Mouse (Mus musculus): ENCODE measurements at regions not wholly inside any gene's neighbourhood (a gene's known extent, or its start where the extent isn't known, plus 50 kb on each side); places are given as distances from the start of the nearest gene placed in this dataset.
"Not testable (repeated sequence)": the region's sequence is repeated elsewhere in the genome, so short reads cannot be mapped to it uniquely, and the experiment has no call there.

DNA sequence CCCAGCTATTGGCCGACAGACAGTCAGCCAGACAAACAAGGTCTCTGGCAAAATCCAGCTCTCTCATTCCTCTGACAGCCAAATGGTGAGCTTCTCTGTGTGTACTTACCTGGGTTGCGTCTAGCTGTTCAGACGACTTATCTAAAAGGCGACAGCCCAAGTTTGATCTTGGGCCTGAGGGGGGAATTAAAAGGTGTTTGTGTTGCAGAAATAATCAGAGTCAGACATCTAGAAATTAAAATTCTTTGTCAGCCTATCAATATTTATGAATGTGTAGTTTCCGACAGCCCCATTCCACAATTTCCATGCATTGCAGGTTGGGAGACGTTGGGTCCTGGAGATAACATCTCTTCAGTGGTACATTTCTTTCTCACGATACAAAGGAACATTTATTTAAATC lies 128.9 kb upstream of the Nudt7 start:
- no peak for DNase-seq (ENCODE audit: low spot score)
- ATAC-seq (ENCODE audit: extremely low read depth, insufficient number of reproducible peaks, low FRiP score, poor library complexity, severe bottlenecking): no peak

GRCm38 (mm10) chr8:114006587-114006986 lies 126.8 kb upstream of the Nudt7 start:
- H3K4me1 ChIP-seq (ENCODE audit: insufficient read depth, low read depth, low read length): no peaks in the 10 kb centered on the region
- no peak for DNase-seq (ENCODE audit: low spot score)
- H3K27me3 ChIP-seq (ENCODE audit: insufficient read depth, low read length): no peaks in the 10 kb centered on the region
- H3K9me3 ChIP-seq (replicated peaks): peaks cover 45% of the 10 kb centered on the region
- ATAC-seq (ENCODE audit: extremely low read depth, insufficient number of reproducible peaks, low FRiP score, poor library complexity, severe bottlenecking): no peak
- TF ChIP-seq TAL1 (conservative IDR thresholded peaks at IDR 0.05; ENCODE audit: low read depth, low read length) (no peak), CTCF (IDR thresholded peaks at IDR 0.05; ENCODE audit: low read depth, low read length) (no peak), POLR2AphosphoS5 (IDR thresholded peaks at IDR 0.05; ENCODE audit: insufficient replicate concordance, low read depth, low read length) (no peak), GATA1 (IDR thresholded peaks at IDR 0.05; ENCODE audit: borderline replicate concordance, low read length) (no peak), GATA2 (IDR thresholded peaks at IDR 0.05; ENCODE audit: borderline replicate concordance, low read depth, low read length) (no peak)
- no peaks in the 10 kb centered on the region for H3K36me3 ChIP-seq (replicated peaks)
- no peak overlapping the region for H3K4me3 ChIP-seq (ENCODE audit: low read depth, low read length)

More for the DNA sequence above, 128.9 kb upstream of the Nudt7 start:
- no peaks in the 10 kb centered on the region for H3K36me3 ChIP-seq (replicated peaks)
- no peaks in the 10 kb centered on the region for H3K4me1 ChIP-seq (ENCODE audit: insufficient read depth, low read depth, low read length)
- peaks cover 43% of the 10 kb centered on the region for H3K9me3 ChIP-seq (replicated peaks)
- no peak for TF ChIP-seq POLR2AphosphoS5 (IDR thresholded peaks at IDR 0.05; ENCODE audit: insufficient replicate concordance, low read depth, low read length)
- no peak overlapping the region for H3K4me3 ChIP-seq (ENCODE audit: low read depth, low read length)
- no peaks in the 10 kb centered on the region for H3K27me3 ChIP-seq (ENCODE audit: insufficient read depth, low read length)

DNA sequence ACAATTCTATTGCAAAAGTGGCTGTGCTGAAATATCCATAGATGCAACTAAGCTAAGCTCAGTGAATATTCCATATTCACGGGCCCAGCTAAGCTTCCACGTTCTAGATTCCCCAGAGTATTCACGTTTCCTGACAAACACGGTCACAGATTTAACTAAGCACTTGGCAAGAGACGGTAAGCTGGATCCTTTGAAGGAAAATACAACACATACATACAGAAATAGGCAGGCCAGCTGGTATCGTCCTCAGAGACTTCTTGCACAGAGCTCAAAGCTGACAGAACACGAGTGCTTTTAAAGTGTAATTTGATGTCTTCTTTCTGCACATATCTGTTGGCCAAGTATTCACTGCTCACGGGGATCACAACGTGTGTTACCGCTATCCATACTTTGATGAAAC lies 126.3 kb upstream of the Nudt7 start:
- Histone ChIP-seq H3K36me3 (replicated peaks) (no peaks in the 10 kb centered on the region), H3K27me3 (ENCODE audit: insufficient read depth, low read length) (no peaks in the 10 kb centered on the region), H3K4me3 (ENCODE audit: low read depth, low read length) (no peak overlapping the region), H3K4me1 (ENCODE audit: insufficient read depth, low read depth, low read length) (no peaks in the 10 kb centered on the region), H3K9me3 (replicated peaks) (peaks cover 45% of the 10 kb centered on the region)
- ATAC-seq (ENCODE audit: extremely low read depth, insufficient number of reproducible peaks, low FRiP score, poor library complexity, severe bottlenecking): no peak
- no peak for DNase-seq (ENCODE audit: low spot score)
- TF ChIP-seq POLR2AphosphoS5 (IDR thresholded peaks at IDR 0.05; ENCODE audit: insufficient replicate concordance, low read depth, low read length) (no peak), GATA1 (IDR thresholded peaks at IDR 0.05; ENCODE audit: borderline replicate concordance, low read length) (no peak), CTCF (IDR thresholded peaks at IDR 0.05; ENCODE audit: low read depth, low read length) (no peak), TAL1 (conservative IDR thresholded peaks at IDR 0.05; ENCODE audit: low read depth, low read length) (no peak), GATA2 (IDR thresholded peaks at IDR 0.05; ENCODE audit: borderline replicate concordance, low read depth, low read length) (no peak)

- no peak for ATAC-seq (ENCODE audit: extremely low read depth, insufficient number of reproducible peaks, low FRiP score, poor library complexity, severe bottlenecking)
- no peaks in the 10 kb centered on the region for H3K27me3 ChIP-seq (ENCODE audit: insufficient read depth, low read length)
- TF ChIP-seq CTCF (IDR thresholded peaks at IDR 0.05; ENCODE audit: low read depth, low read length) (no peak), GATA1 (IDR thresholded peaks at IDR 0.05; ENCODE audit: borderline replicate concordance, low read length) (no peak), TAL1 (conservative IDR thresholded peaks at IDR 0.05; ENCODE audit: low read depth, low read length) (no peak), POLR2AphosphoS5 (IDR thresholded peaks at IDR 0.05; ENCODE audit: insufficient replicate concordance, low read depth, low read length) (no peak), GATA2 (IDR thresholded peaks at IDR 0.05; ENCODE audit: borderline replicate concordance, low read depth, low read length) (no peak)
Measured at GRCm38 (mm10) chr8:114018364-114018763, 115.0 kb upstream of the Nudt7 start.

DNA sequence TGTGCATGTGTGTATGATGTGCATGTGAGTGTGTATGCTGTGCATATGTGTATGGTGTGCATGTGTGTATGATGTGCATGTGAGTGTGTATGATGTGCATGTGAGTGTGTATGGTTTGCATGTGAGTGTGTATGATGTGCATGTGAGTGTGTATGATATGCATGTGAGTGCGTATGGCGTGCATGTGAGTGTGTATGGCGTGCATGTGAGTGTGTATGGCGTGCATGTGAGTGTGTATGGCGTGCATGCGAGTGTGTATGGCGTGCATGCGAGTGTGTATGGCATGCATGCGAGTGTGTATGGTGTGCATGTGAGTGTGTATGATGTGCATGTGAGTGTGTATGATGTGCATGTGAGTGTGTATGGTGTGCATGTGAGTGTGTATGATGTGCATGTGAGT lies 103.2 kb upstream of the Nudt7 start:
- not testable (repeated sequence) for DNase-seq (ENCODE audit: low spot score); H3K27me3 ChIP-seq (ENCODE audit: insufficient read depth, low read length); H3K4me1 ChIP-seq (ENCODE audit: insufficient read depth, low read depth, low read length); ATAC-seq (ENCODE audit: extremely low read depth, insufficient number of reproducible peaks, low FRiP score, poor library complexity, severe bottlenecking); H3K36me3 ChIP-seq (replicated peaks)
- peak overlapping the region; percentile 45; the same call in 1 of the 2 replicates for H3K4me3 ChIP-seq (ENCODE audit: low read depth, low read length)
- peaks cover 42% of the 10 kb centered on the region for H3K9me3 ChIP-seq (replicated peaks)

More at GRCm38 (mm10) chr8:114018364-114018763, 115.0 kb upstream of the Nudt7 start:
- no peak overlapping the region for H3K4me3 ChIP-seq (ENCODE audit: low read depth, low read length)
- no peak for DNase-seq (ENCODE audit: low spot score)
- no peaks in the 10 kb centered on the region for H3K36me3 ChIP-seq (replicated peaks)
- H3K9me3 ChIP-seq (replicated peaks): peaks cover 33% of the 10 kb centered on the region
- no peaks in the 10 kb centered on the region for H3K4me1 ChIP-seq (ENCODE audit: insufficient read depth, low read depth, low read length)

DNA sequence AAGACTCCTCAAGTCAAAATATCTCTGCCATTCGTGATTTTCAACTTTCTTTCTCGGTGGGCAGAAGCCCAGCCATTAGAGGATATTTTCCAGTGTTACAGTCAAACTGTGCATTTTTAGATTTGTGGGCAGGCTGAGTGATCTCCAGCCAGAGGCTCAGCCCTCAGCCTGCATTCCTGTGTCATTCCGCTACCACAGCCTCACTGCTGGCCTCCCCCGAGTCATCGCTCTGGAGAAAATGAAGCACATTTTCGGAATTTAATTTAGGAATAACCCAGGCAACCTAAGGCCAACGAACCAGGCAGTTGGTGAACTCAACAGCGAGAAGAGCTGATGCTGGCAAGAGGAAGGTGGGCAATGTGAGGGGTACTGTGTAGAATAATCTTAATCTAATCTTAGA lies 80.9 kb upstream of the Nudt7 start:
- Histone ChIP-seq H3K27me3 (ENCODE audit: insufficient read depth, low read length) (no peaks in the 10 kb centered on the region), H3K4me1 (ENCODE audit: insufficient read depth, low read depth, low read length) (no peaks in the 10 kb centered on the region), H3K36me3 (replicated peaks) (no peaks in the 10 kb centered on the region), H3K9me3 (replicated peaks) (peaks cover 42% of the 10 kb centered on the region), H3K4me3 (ENCODE audit: low read depth, low read length) (no peak overlapping the region)
- TF ChIP-seq GATA2 (IDR thresholded peaks at IDR 0.05; ENCODE audit: borderline replicate concordance, low read depth, low read length) (no peak), TAL1 (conservative IDR thresholded peaks at IDR 0.05; ENCODE audit: low read depth, low read length) (no peak), CTCF (IDR thresholded peaks at IDR 0.05; ENCODE audit: low read depth, low read length) (no peak), GATA1 (IDR thresholded peaks at IDR 0.05; ENCODE audit: borderline replicate concordance, low read length) (no peak), POLR2AphosphoS5 (IDR thresholded peaks at IDR 0.05; ENCODE audit: insufficient replicate concordance, low read depth, low read length) (no peak)
- DNase-seq (ENCODE audit: low spot score): no peak
- no peak for ATAC-seq (ENCODE audit: extremely low read depth, insufficient number of reproducible peaks, low FRiP score, poor library complexity, severe bottlenecking)

DNA sequence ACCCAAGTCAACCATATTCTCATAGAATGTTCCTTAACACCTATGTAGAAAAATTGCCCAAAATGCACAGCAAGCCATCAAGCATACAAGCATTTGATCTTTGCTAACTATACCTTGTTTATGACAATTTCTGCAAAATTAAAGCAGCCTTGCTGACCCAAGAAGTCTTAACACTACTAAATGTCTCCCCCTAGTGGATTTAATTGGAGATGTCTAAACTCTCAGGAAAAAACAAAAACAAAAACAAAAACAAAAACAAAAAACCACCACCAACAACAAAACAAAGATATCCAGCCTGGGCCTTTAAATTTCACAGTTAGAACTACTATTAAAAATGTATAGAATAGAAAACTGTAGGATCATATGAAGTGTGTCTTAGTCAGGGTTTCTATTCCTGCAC lies 69.8 kb upstream of the Nudt7 start:
- no peak for ATAC-seq (ENCODE audit: extremely low read depth, insufficient number of reproducible peaks, low FRiP score, poor library complexity, severe bottlenecking)
- no peak overlapping the region for H3K4me3 ChIP-seq (ENCODE audit: low read depth, low read length)

More for the DNA sequence above, 69.8 kb upstream of the Nudt7 start:
- Histone ChIP-seq H3K9me3 (replicated peaks) (peaks cover 34% of the 10 kb centered on the region), H3K27me3 (ENCODE audit: insufficient read depth, low read length) (no peaks in the 10 kb centered on the region), H3K4me1 (ENCODE audit: insufficient read depth, low read depth, low read length) (no peaks in the 10 kb centered on the region), H3K36me3 (replicated peaks) (no peaks in the 10 kb centered on the region)
- no peak for DNase-seq (ENCODE audit: low spot score)
- no peak for TF ChIP-seq GATA1 (IDR thresholded peaks at IDR 0.05; ENCODE audit: borderline replicate concordance, low read length)
- TF ChIP-seq CTCF (IDR thresholded peaks at IDR 0.05; ENCODE audit: low read depth, low read length): no peak
- TF ChIP-seq GATA2 (IDR thresholded peaks at IDR 0.05; ENCODE audit: borderline replicate concordance, low read depth, low read length): no peak
- no peak for TF ChIP-seq POLR2AphosphoS5 (IDR thresholded peaks at IDR 0.05; ENCODE audit: insufficient replicate concordance, low read depth, low read length)
- no peak for TF ChIP-seq TAL1 (conservative IDR thresholded peaks at IDR 0.05; ENCODE audit: low read depth, low read length)

All from G1E (cell line).